Mouse (Mus musculus): Measurements from ENCODE around the gene Pigl. TPM values are rescaled to one million over a fixed set of nuclear protein-coding genes. Genes with fewer than 3 reads are reported as not detected.

Pigl gene
- polyA plus RNA-seq, 1 experiment, result 5.3 TPM

DNA sequence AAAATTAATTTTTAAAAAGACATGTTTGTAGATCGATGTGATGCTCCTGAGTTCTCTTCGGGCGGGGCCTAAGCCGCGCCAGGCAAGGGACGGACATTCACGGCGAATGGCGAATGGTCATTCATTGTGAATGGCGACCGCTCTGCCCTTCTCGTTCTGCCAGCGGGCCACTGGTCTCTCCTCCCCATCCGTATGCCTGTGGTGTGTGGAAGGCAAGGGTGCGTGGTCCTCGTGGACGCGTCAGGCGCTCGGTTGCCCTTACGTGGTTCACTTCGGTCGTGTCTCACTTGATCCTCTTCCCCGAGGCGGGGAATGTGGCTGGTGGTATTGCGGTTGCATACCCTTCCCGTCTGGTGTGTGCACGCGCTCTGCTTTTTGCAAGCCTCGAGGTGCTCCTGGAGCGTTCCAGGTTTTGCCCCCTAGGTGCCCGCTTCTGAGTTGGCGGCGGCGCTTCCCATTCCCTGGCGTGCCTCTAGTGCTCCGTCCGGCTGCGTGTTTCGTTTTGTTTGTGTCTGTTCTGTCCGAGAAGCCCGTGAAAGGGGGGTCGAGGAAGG, 102.3 kb downstream of the Pigl start:
- WGBS, result 28% methylated on average over 43 of the region's 43 CpGs
- TF ChIP-seq CTCF (IDR thresholded peaks at IDR 0.05; ENCODE audit: insufficient read depth, low read length) (no peak), POLR2A (IDR thresholded peaks at IDR 0.05; ENCODE audit: borderline replicate concordance, extremely low read depth, low read depth, low read length) (no peak)
- DNase-seq, result peak; percentile 29
- Histone ChIP-seq H3K4me1 (ENCODE audit: control insufficient read depth, insufficient read depth, low read length) (peaks cover 5% of the 10 kb centered on the region), H3K4me3 (replicated peaks; ENCODE audit: extremely low read depth, low read depth, low read length) (peak overlapping the region; percentile 82)

DNA sequence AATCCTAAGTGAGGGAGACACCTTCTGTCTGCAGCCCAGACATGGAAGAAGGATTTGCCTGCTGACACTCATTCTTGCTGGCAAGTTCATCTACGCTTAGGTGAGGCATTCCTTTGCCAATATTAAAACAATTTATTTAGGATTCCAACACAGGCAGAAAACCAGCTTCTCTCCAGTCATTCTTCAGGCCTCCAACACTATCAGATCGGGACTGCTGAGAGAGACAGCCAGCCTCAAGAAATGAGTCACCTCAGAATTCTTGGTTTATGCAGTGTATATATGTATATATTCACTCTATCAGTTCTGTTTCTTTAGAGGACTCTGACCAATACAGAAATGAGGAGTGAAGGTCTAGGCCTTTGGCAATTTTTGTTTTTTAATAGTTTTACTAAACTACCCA, 105.3 kb downstream of the Pigl start:
- no peak for TF ChIP-seq POLR2A (IDR thresholded peaks at IDR 0.05; ENCODE audit: borderline replicate concordance, extremely low read depth, low read depth, low read length)
- no peak for TF ChIP-seq CTCF (IDR thresholded peaks at IDR 0.05; ENCODE audit: insufficient read depth, low read length)
- 87% methylated on average over 2 of the region's 2 CpGs for WGBS

More for the DNA sequence above, 105.3 kb downstream of the Pigl start:
- H3K4me3 ChIP-seq (replicated peaks; ENCODE audit: extremely low read depth, low read depth, low read length), result no peak overlapping the region
- DNase-seq, result no peak
- H3K4me1 ChIP-seq (ENCODE audit: control insufficient read depth, insufficient read depth, low read length), result peaks cover 5% of the 10 kb centered on the region

Other genes with a start within 250 kb of the Pigl start
- 17.3 and 24.6 TPM in 2 replicates for gene Adora2b, start 209.5 kb upstream of the Pigl start, polyA plus RNA-seq (2012; rRNA removed)
- 3.3 and 6.9 TPM in 2 replicates for gene Zswim7, start 177.1 kb upstream of the Pigl start, polyA plus RNA-seq (2012; rRNA removed)
- 3.7 and 6.2 TPM in 2 replicates for gene Ttc19, start 177.0 kb upstream of the Pigl start, polyA plus RNA-seq (2012; rRNA removed)
- gene Ncor1, start 81 bp downstream of the Pigl start, polyA plus RNA-seq (2012; rRNA removed), result 80.7 and 92.5 TPM in 2 replicates
- 14.4 and 14.8 TPM in 2 replicates for gene Cenpv, start 80.8 kb downstream of the Pigl start, polyA plus RNA-seq (2012; rRNA removed)
- gene Ubb, start 92.7 kb downstream of the Pigl start, polyA plus RNA-seq (2012; rRNA removed), result 1,478 and 1,739 TPM in 2 replicates
- gene Trpv2, start 116.0 kb downstream of the Pigl start, polyA plus RNA-seq (2012; rRNA removed), result 19.6 and 21.8 TPM in 2 replicates
- 25.8 and 29.0 TPM in 2 replicates for gene Lrrc75a, start 190.1 kb downstream of the Pigl start, polyA plus RNA-seq (2012; rRNA removed)
- 38.6 and 38.8 TPM in 2 replicates for gene Mmgt2, start 190.2 kb downstream of the Pigl start, polyA plus RNA-seq (2012; rRNA removed)

All from lung, adult 2 months (tissue).